Mouse (Mus musculus) CH12.LX (cell line): ENCODE measurements around the gene Ppfia3. TPM values are rescaled to one million over a fixed set of nuclear protein-coding genes. Genes with fewer than 3 reads are reported as not detected.

Experiments used
- DNase-seq: peaks from one replicate; pipeline ENCODE4 v3.0.0-alpha.2; 2013; ENCODE audit errors: extremely low read depth
- H3K27ac ChIP-seq: 2 replicates; pipeline ENCODE4 v1.5.1; 2012; ENCODE audit warnings: low read depth, mild to moderate bottlenecking, control low read depth, moderate library complexity; ENCODE audit not compliant: insufficient read depth
- H3K27me3 ChIP-seq: replicated peaks from 2 replicates; pipeline ENCODE3; 2012; ENCODE audit warnings: inconsistent platforms
- H3K36me3 ChIP-seq, 2 experiments: replicated peaks in 1 of 2; 2 replicates each; pipeline versions ENCODE3 to v1.6.1; 2012; ENCODE audit warnings: inconsistent platforms in 1 of 2, low read length in 1 of 2, mild to moderate bottlenecking in 1 of 2, mixed read lengths in 1 of 2, moderate library complexity in 1 of 2; ENCODE audit not compliant: control insufficient read depth in 1 of 2, insufficient read depth in 1 of 2
- H3K4me1 ChIP-seq, 2 experiments: 2 replicates each; pipeline ENCODE4 v1.6.1; 2012; ENCODE audit warnings: inconsistent platforms in 1 of 2, moderate library complexity in 1 of 2; ENCODE audit not compliant: insufficient read depth in 2 of 2, control insufficient read depth in 1 of 2
- H3K4me2 ChIP-seq: 2 replicates; pipeline ENCODE4 v1.6.1; 2012; ENCODE audit warnings: low read depth, mild to moderate bottlenecking, control low read depth; ENCODE audit not compliant: poor library complexity, insufficient read depth, severe bottlenecking
- H3K4me3 ChIP-seq, 3 experiments: fragments of 150-350 bp in 1 of 3; sonication (generic) in 1 of 3; replicated peaks in 1 of 3; 2 replicates each; pipeline versions ENCODE3 to v1.5.1; 2011 to 2012; ENCODE audit warnings: low read depth in 2 of 3, low read length in 2 of 3, mild to moderate bottlenecking in 2 of 3, moderate library complexity in 2 of 3, control low read depth in 1 of 3, improper control_type of control experiment in 1 of 3, inconsistent platforms in 1 of 3, mixed read lengths in 1 of 3; ENCODE audit not compliant: poor library complexity in 1 of 3
- H3K79me2 ChIP-seq: replicated peaks from 2 replicates; pipeline ENCODE4 v1.6.1; 2012; ENCODE audit warnings: mild to moderate bottlenecking, moderate library complexity; ENCODE audit not compliant: control insufficient read depth, poor library complexity, insufficient read depth, severe bottlenecking; ENCODE audit errors: extremely low read depth
- H3K9ac ChIP-seq: 2 replicates; pipeline ENCODE4 v1.6.1; 2012; ENCODE audit warnings: low read depth, mild to moderate bottlenecking, control low read depth, moderate library complexity; ENCODE audit not compliant: insufficient read depth
- H3K9me3 ChIP-seq: replicated peaks from 2 replicates; pipeline ENCODE3; 2012; ENCODE audit warnings: low read length, inconsistent platforms, mixed read lengths
- CHD1 ChIP-seq: IDR thresholded peaks from 2 replicates; pipeline ENCODE4 v1.6.1; 2012; ENCODE audit warnings: low read depth, low read length, improper control_type of control experiment, inconsistent platforms
- CTCF ChIP-seq, 2 experiments: IDR thresholded peaks in 1 of 2; conservative IDR thresholded peaks in 1 of 2; 2 replicates each; pipeline ENCODE4 v1.5.1; 2011 to 2012; ENCODE audit warnings: low read depth in 2 of 2, low read length in 2 of 2, improper control_type of control experiment in 1 of 2, inconsistent platforms in 1 of 2, mild to moderate bottlenecking in 1 of 2, moderate library complexity in 1 of 2
- EP300 ChIP-seq: IDR thresholded peaks from 2 replicates; pipeline ENCODE4 v1.6.1; 2011; ENCODE audit warnings: low read length, improper control_type of control experiment
- ETS1 ChIP-seq: conservative IDR thresholded peaks from 2 replicates; pipeline ENCODE4 v1.6.1; 2012; ENCODE audit warnings: low read depth, mild to moderate bottlenecking, inconsistent platforms, low read length, improper control_type of control experiment, moderate library complexity
- HCFC1 ChIP-seq: IDR thresholded peaks from 2 replicates; pipeline ENCODE4 v1.6.1; 2012; ENCODE audit warnings: low read depth, mild to moderate bottlenecking, inconsistent platforms, low read length, improper control_type of control experiment
- MAFK ChIP-seq: IDR thresholded peaks from 2 replicates; pipeline ENCODE4 v1.6.1; 2011; ENCODE audit warnings: low read length, improper control_type of control experiment; ENCODE audit not compliant: insufficient replicate concordance
- MAX ChIP-seq: IDR thresholded peaks from 2 replicates; pipeline ENCODE4 v1.6.1; 2011; ENCODE audit warnings: low read length, improper control_type of control experiment
- MAZ ChIP-seq: IDR thresholded peaks from 2 replicates; pipeline ENCODE4 v1.6.1; 2012; ENCODE audit warnings: low read depth, mild to moderate bottlenecking, inconsistent platforms, low read length, improper control_type of control experiment, moderate library complexity
- MYC ChIP-seq: IDR thresholded peaks from 2 replicates; pipeline ENCODE4 v1.6.1; 2011; ENCODE audit warnings: low read depth, mild to moderate bottlenecking, improper control_type of control experiment, low read length
- PAX5 ChIP-seq: IDR thresholded peaks from 2 replicates; pipeline ENCODE4 v1.6.1; 2012; ENCODE audit warnings: low read length, inconsistent platforms, mixed read lengths
- POLR2AphosphoS2 ChIP-seq: IDR thresholded peaks from 2 replicates; pipeline ENCODE4 v1.6.1; 2011; ENCODE audit warnings: low read depth, low read length, improper control_type of control experiment
- SIN3A ChIP-seq: IDR thresholded peaks from 2 replicates; pipeline ENCODE4 v1.6.1; 2012; ENCODE audit warnings: low read length, improper control_type of control experiment, inconsistent platforms
- SMC3 ChIP-seq: IDR thresholded peaks from 2 replicates; pipeline ENCODE4 v1.6.1; 2011; ENCODE audit warnings: low read depth, low read length, improper control_type of control experiment
- TCF12 ChIP-seq: IDR thresholded peaks from 2 replicates; pipeline ENCODE4 v1.6.1; 2014; ENCODE audit warnings: low read depth, mild to moderate bottlenecking, inconsistent platforms, low read length, improper control_type of control experiment
- UBTF ChIP-seq: IDR thresholded peaks from 2 replicates; pipeline ENCODE4 v1.6.1; 2012; ENCODE audit warnings: low read depth, mild to moderate bottlenecking, inconsistent platforms, low read length, improper control_type of control experiment, moderate library complexity
- USF2 ChIP-seq: conservative IDR thresholded peaks from 2 replicates; pipeline ENCODE4 v1.6.1; 2011; ENCODE audit warnings: low read depth, low read length, improper control_type of control experiment
- ZC3H11A ChIP-seq: IDR thresholded peaks from 2 replicates; pipeline ENCODE4 v1.6.1; 2012; ENCODE audit warnings: low read depth, mild to moderate bottlenecking, inconsistent platforms, low read length, improper control_type of control experiment
- ZKSCAN1 ChIP-seq: IDR thresholded peaks from 2 replicates; pipeline ENCODE4 v1.6.1; 2012; ENCODE audit warnings: low read depth, inconsistent platforms, low read length, improper control_type of control experiment, borderline replicate concordance
- ZNF384 ChIP-seq: IDR thresholded peaks from 2 replicates; pipeline ENCODE4 v1.6.1; 2012; ENCODE audit warnings: low read depth, low read length, improper control_type of control experiment, inconsistent platforms
- dilution Hi-C: fragments of 300-500 bp; cut with MboI; formaldehyde crosslinking; loops from 2 replicates; pipeline ENCODE4 v1.14.3; 2020; ENCODE audit warnings: low sequenced_read_pairs; ENCODE audit not compliant: extremely low pct_unique_long_range_greater_than_20kb, extremely low pct_ligation_motif_present
- in situ Hi-C: fragments of 300-500 bp; cut with MboI; formaldehyde crosslinking; loops from 3 replicates; pipeline ENCODE4 v1.14.3; 2019; ENCODE audit warnings: low sequenced_read_pairs, low pct_ligation_motif_present, low pct_unique_long_range_greater_than_20kb, mixed read lengths
- polyA plus RNA-seq: library from polyadenylated mRNA; unstranded; fragments of >175 nt; gene quantifications from 2 replicates; pipeline ENCODE4 v1.2.1, GENCODE M21; 2012; ENCODE audit warnings: low read depth; ENCODE audit not compliant: insufficient read length
- total RNA-seq, 2 experiments: library from RNA; depleted of rRNA; stranded (reverse); fragments of 300-350 nt in 1 of 2; fragments of >200 nt in 1 of 2; gene quantifications; 2 replicates each; pipeline ENCODE4 v1.2.3; 2012 to 2014

The Ppfia3 gene
- total and polyA plus RNA-seq, 3 experiments: 0.21 to 1.9 (median 0.61) TPM

DNA sequence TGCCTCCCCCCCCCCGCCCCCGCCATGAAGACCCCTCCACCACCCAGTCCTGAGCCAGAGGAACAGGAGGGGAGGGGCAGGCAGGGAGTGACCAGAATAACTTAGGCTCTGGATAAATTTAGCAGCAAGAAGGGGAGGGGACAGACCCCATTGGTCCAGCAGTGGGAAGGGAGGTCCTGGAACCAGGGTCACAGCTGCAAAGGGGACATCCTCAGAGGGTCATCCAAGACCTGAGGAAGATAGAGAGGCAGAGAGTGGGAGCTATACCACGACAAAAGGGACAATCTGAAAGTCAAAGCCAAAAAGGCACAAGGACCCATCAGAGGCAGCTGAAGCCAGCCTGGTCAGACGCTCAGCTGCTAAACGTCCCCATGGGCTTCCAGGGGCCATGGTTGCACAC is 31.8 kb downstream of the Ppfia3 start, which contains the start of gene Hrc:
Gene Hrc (plus strand): TSS at position 235 of the 400 bp plus-strand sequence.
- H3K4me3 ChIP-seq: no peak within 1 kb of the TSS
- H3K79me2 ChIP-seq: no peaks in the 10 kb centered on the region
- no peak for TF ChIP-seq MAX
- no peak for TF ChIP-seq SIN3A
- no peak for TF ChIP-seq MAFK
- no peak for TF ChIP-seq MAZ
- TF ChIP-seq TCF12: no peak
- no peak for TF ChIP-seq UBTF
- TF ChIP-seq POLR2AphosphoS2: no peak
- H3K27ac ChIP-seq: no peak within 1 kb of the TSS
- H3K4me2 ChIP-seq: 0 out of 2 replicates have a peak within 1 kb of the TSS, but pooled peaks have one; percentile 79
- H3K9ac ChIP-seq: no peak within 1 kb of the TSS
- H3K36me3 ChIP-seq: no peaks in the 10 kb centered on the region
- H3K27me3 ChIP-seq: peaks cover 80% of the 10 kb centered on the region
- no peak for DNase-seq
- in situ Hi-C loops: no loop called here
- H3K9me3 ChIP-seq: peaks cover 5% of the 10 kb centered on the region
- dilution Hi-C loops: no loop called here
- H3K4me1 ChIP-seq: peaks cover 36 to 55% of the 10 kb centered on the region in 2 experiments

DNA sequence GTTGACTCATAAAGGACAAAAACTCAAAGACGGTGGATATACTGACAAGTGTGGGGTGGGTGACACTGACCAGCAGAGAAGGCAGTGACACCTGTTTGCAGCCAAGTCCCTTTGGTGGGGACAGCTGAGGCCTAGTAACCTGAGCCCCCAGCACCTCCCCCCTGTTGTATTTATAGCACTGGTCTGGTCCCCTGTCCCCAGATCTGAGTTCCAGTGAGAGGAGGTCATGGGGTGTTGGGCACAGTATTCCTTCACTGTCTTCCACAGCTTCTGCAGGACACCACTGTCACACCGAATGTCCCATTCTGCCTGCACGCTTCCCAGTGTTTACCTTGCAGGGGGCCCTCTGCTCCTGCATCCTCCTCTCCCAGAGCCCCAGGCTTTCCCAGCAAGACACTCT is 32.2 kb downstream of the Ppfia3 start:
- no peak for DNase-seq
- H3K9me3 ChIP-seq: peaks cover 5% of the 10 kb centered on the region
- H3K79me2 ChIP-seq: no peaks in the 10 kb centered on the region
- no peak overlapping the region for H3K4me2 ChIP-seq
- H3K36me3 ChIP-seq: no peaks in the 10 kb centered on the region
- H3K9ac ChIP-seq: no peak overlapping the region
- peaks cover 36 to 50% of the 10 kb centered on the region in 2 experiments for H3K4me1 ChIP-seq
- H3K4me3 ChIP-seq: no peak overlapping the region
- H3K27ac ChIP-seq: no peak overlapping the region
- in situ Hi-C loops (no loop called here), dilution Hi-C loops (no loop called here)
- TF ChIP-seq CHD1: no peak
- TF ChIP-seq SMC3: no peak
- TF ChIP-seq EP300: no peak
- TF ChIP-seq PAX5: no peak
- no peak for TF ChIP-seq HCFC1
- no peak for TF ChIP-seq USF2
- no peak for TF ChIP-seq CTCF (conservative IDR thresholded peaks at IDR 0.05 in 1 of 2, IDR thresholded peaks at IDR 0.05 in 1 of 2; ENCODE audit: low read depth in 2 of 2, low read length in 2 of 2)
- no peak for TF ChIP-seq ZNF384
- TF ChIP-seq ETS1: no peak
- TF ChIP-seq ZKSCAN1: no peak
- no peak for TF ChIP-seq MYC
- TF ChIP-seq ZC3H11A: no peak
- H3K27me3 ChIP-seq: peaks cover 76% of the 10 kb centered on the region
